Mouse (Mus musculus) thymus, adult 2 months (tissue): ENCODE results near the gene Dusp11.

Experiments used
- CTCF ChIP-seq: fragments of 200-500 bp; IDR thresholded peaks from 2 replicates; pipeline ENCODE4 v1.5.1; 2012; ENCODE audit warnings: mild to moderate bottlenecking, control low read depth, low read length, moderate library complexity, borderline replicate concordance; ENCODE audit not compliant: control insufficient read depth, poor library complexity, insufficient read depth; ENCODE audit errors: extremely low read depth
- POLR2A ChIP-seq: fragments of 200-500 bp; IDR thresholded peaks from 2 replicates; pipeline ENCODE4 v1.6.1; 2012; ENCODE audit warnings: mild to moderate bottlenecking, low read length, control low read depth, moderate library complexity; ENCODE audit not compliant: control insufficient read depth, poor library complexity, insufficient read depth; ENCODE audit errors: extremely low read depth

- TF ChIP-seq POLR2A (no peak), CTCF (no peak)
These were observed 11.9 kb upstream of the Dusp11 start for GRCm38 (mm10) chr6:85973336-85973735.
